Mouse (Mus musculus): ENCODE data around the gene Olfr1454.

The Olfr1454 gene

GRCm38 (mm10) chr19:13060310-13060709 lies at the start of gene Olfr1454:
TSS of gene Olfr1454 (plus strand) at chr19:13060610.
- DNase-seq (ENCODE audit: low read depth, low spot score) = no peak

DNA sequence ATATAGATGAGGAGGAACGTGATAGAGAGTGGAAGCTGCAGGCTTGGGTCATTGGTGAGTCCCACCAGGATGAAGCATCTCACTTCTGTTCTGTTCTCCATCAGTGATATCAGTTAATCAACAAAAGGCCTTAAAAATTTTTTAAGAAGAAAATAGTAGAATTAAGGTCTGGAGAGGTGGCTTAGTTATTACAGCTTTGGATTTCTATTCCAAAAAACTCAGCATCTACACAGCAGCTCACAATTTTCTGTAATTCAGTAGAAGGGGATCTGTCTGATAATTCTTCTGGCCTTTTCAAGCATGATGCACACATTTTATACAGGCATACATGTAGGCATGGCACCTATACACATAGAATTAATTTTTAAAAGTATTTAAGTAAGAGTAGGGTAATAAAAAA lies 32.2 kb upstream of the Olfr1454 start, which contains the start of gene Olfr1453:
Olfr1453 (minus strand) TSS at position 101 of the 400 bp plus-strand sequence.
- DNase-seq (ENCODE audit: low read depth, low spot score) = no peak

DNA sequence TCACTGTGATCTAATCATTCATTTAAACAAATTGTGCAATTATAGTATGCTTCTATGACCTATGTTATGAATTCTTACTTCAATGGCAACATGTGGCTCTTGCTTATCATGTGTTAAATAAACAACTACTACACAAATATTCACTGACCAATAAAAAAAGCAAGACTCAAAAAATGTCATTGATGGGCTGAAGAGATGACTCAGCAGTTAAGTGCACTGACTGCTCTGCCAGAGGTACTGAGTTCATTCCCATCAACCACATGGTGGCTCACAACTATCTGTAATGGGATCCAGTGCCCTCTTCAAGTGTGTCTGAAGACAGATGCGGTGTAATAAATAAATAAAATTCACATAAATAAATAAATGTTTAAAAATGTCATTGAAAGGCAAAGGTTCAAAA lies 33.5 kb downstream of the Olfr1454 start:
- no peak for DNase-seq (ENCODE audit: low read depth, low spot score)

DNA sequence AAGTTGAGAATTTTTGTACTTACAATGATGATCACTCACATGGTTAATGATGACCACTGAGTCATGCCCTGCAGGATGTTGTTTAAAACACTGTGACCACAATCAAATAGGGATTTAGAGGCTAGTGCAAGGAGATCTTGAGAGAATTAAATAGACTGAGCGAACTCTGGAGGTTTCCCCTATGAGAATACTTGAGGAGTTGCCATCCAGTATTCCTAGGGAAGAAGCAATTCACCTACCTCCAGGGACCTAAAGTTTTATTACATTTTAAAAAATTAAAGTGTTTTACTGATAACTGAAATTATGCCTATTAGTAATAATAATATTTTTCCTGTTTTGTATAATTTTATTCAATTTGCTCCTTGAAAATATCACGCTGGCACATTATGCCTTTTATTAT lies 37.4 kb downstream of the Olfr1454 start, which contains the start of gene Olfr1457:
Olfr1457 (minus strand) TSS at position 101 of the 400 bp plus-strand sequence.
- DNase-seq (ENCODE audit: low read depth, low spot score) = no peak

GRCm38 (mm10) chr19:13106675-13107074 lies 46.3 kb downstream of the Olfr1454 start, which contains the start of gene Olfr1458:
TSS of gene Olfr1458 (minus strand) at chr19:13106775.
- no peak for DNase-seq (ENCODE audit: low read depth, low spot score)

All from 3T3-L1 (cell line).